Mouse (Mus musculus) myocyte (in vitro differentiated cells): ENCODE results near the gene Amn. TPM values are rescaled to one million over a fixed set of nuclear protein-coding genes. Genes with fewer than 3 reads are reported as not detected.

Source experiments
- H3K27me3 ChIP-seq: one replicate; pipeline ENCODE4 v1.6.1; 2011; ENCODE audit not compliant: control insufficient read depth, insufficient read depth, insufficient read length
- H3K36me3 ChIP-seq: one replicate; pipeline ENCODE4 v1.6.1; 2011; ENCODE audit not compliant: control insufficient read depth, insufficient read depth
- H3K4me2 ChIP-seq: one replicate; pipeline ENCODE4 v1.6.1; 2011; ENCODE audit warnings: low read depth, control low read depth
- H3K4me3 ChIP-seq: one replicate; pipeline ENCODE4 v1.5.1; 2011; ENCODE audit warnings: mild to moderate bottlenecking, control low read depth, moderate library complexity
- H3K79me2 ChIP-seq: one replicate; pipeline ENCODE4 v1.6.1; 2011; ENCODE audit not compliant: control insufficient read depth, insufficient read depth
- H3ac ChIP-seq: one replicate; pipeline ENCODE4 v1.6.1; 2011; ENCODE audit not compliant: control insufficient read depth, insufficient read length
- CEBPB ChIP-seq: IDR thresholded peaks from 2 replicates; pipeline ENCODE4 v1.6.1; 2011; ENCODE audit warnings: mild to moderate bottlenecking, moderate library complexity; ENCODE audit not compliant: poor library complexity, insufficient read depth, severe bottlenecking
- E2F4 ChIP-seq: IDR thresholded peaks from one replicate; pipeline ENCODE4 v1.6.1; 2011; ENCODE audit warnings: mild to moderate bottlenecking, control low read depth, moderate library complexity; ENCODE audit not compliant: insufficient read depth
- MAX ChIP-seq: IDR thresholded peaks from one replicate; pipeline ENCODE4 v1.6.1; 2011; ENCODE audit warnings: low read depth, mild to moderate bottlenecking, control low read depth
- MYOD1 ChIP-seq, 3 experiments: IDR thresholded peaks; one replicate each; pipeline ENCODE4 v1.6.1; 2011; ENCODE audit warnings: control low read depth in 2 of 3, low read depth in 2 of 3, mild to moderate bottlenecking in 2 of 3, moderate library complexity in 1 of 3; ENCODE audit not compliant: insufficient read length in 2 of 3, control insufficient read depth in 1 of 3
- MYOG ChIP-seq, 3 experiments: IDR thresholded peaks; one replicate each; pipeline ENCODE4 v1.6.1; 2011; ENCODE audit warnings: control low read depth in 2 of 3, low read depth in 2 of 3, mild to moderate bottlenecking in 2 of 3; ENCODE audit not compliant: insufficient read length in 2 of 3, control insufficient read depth in 1 of 3, insufficient read depth in 1 of 3
- POLR2A ChIP-seq: IDR thresholded peaks from one replicate; pipeline ENCODE4 v1.6.1; 2011; ENCODE audit warnings: low read depth, mild to moderate bottlenecking, control low read depth, moderate library complexity; ENCODE audit not compliant: insufficient read length
- POLR2AphosphoS2 ChIP-seq: IDR thresholded peaks from one replicate; pipeline ENCODE4 v1.6.1; 2011; ENCODE audit warnings: low read depth, control low read depth; ENCODE audit not compliant: insufficient read length
- REST ChIP-seq: IDR thresholded peaks from one replicate; pipeline ENCODE4 v1.6.1; 2011; ENCODE audit warnings: mild to moderate bottlenecking, control low read depth, moderate library complexity; ENCODE audit not compliant: insufficient read depth, insufficient read length
- SRF ChIP-seq: IDR thresholded peaks from one replicate; pipeline ENCODE4 v1.6.1; 2011; ENCODE audit warnings: low read depth; ENCODE audit not compliant: control insufficient read depth, insufficient read length
- TCF12 ChIP-seq: IDR thresholded peaks from one replicate; pipeline ENCODE4 v1.6.1; 2011; ENCODE audit warnings: mild to moderate bottlenecking, control low read depth; ENCODE audit not compliant: poor library complexity, insufficient read depth, severe bottlenecking
- TCF3 ChIP-seq: IDR thresholded peaks from one replicate; pipeline ENCODE4 v1.6.1; 2011; ENCODE audit warnings: low read depth, control low read depth; ENCODE audit not compliant: insufficient read length
- USF1 ChIP-seq: IDR thresholded peaks from one replicate; pipeline ENCODE4 v1.6.1; 2011; ENCODE audit warnings: low read depth, mild to moderate bottlenecking, control low read depth, moderate library complexity
- polyA plus RNA-seq: library from polyadenylated mRNA; unstranded; fragments of >200 nt; fragmentation: generic; extraction: Trizol; gene quantifications from one replicate; pipeline ENCODE4 v1.2.1, GENCODE M21; 2012; ENCODE audit warnings: missing spikeins

Amn gene
- polyA plus RNA-seq, 1 experiment = 0.13 TPM

GRCm38 (mm10) chr12:111238778-111239177, 32.1 kb upstream of the Amn start:
- H3K4me2 ChIP-seq = no peak overlapping the region
- H3K27me3 ChIP-seq = no peaks in the 10 kb centered on the region
- H3K79me2 ChIP-seq = no peaks in the 10 kb centered on the region
- TF ChIP-seq POLR2AphosphoS2 (no peak), TCF3 (no peak), POLR2A (no peak), CEBPB (no peak), MAX (no peak), MYOD1 (IDR thresholded peaks at IDR 0.05; ENCODE audit: control insufficient read depth in 1 of 3, insufficient read length in 2 of 3, low read depth in 2 of 3) (no peak), USF1 (no peak), SRF (no peak)
- peaks cover 12% of the 10 kb centered on the region for H3K36me3 ChIP-seq
- H3ac ChIP-seq = no peak overlapping the region
- H3K4me3 ChIP-seq = no peak overlapping the region

DNA sequence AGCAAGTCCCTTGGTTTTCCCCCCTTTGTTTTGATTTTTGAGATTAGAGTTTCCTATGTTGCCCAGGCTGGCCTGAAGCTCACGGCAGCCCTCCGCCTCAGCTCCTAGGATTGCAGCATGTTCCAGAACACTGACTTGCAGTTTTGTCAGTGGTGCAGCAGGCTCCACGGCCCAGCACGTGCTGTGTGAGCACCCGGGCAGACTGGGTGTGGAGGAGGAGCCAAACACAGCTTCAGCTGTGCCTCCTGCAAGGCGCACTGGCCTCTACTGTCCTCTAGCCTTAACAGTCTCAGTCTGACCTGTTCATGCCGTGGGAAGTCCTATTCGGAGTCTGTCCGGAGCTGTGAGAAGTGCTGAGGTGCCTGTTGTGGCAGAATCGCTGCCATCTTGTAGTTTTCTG, 31.0 kb upstream of the Amn start:
- no peak overlapping the region for H3K4me2 ChIP-seq
- H3K79me2 ChIP-seq = no peaks in the 10 kb centered on the region
- H3ac ChIP-seq = no peak overlapping the region
- no peaks in the 10 kb centered on the region for H3K27me3 ChIP-seq
- TF ChIP-seq MAX (no peak), CEBPB (no peak), TCF12 (no peak), POLR2A (no peak), POLR2AphosphoS2 (no peak), E2F4 (no peak), TCF3 (no peak), MYOG (IDR thresholded peaks at IDR 0.05; ENCODE audit: control insufficient read depth in 1 of 3, insufficient read depth in 1 of 3, insufficient read length in 2 of 3, low read depth in 2 of 3) (no peak), USF1 (no peak), REST (no peak), MYOD1 (IDR thresholded peaks at IDR 0.05; ENCODE audit: control insufficient read depth in 1 of 3, insufficient read length in 2 of 3, low read depth in 2 of 3) (no peak), SRF (no peak)
- peaks cover 12% of the 10 kb centered on the region for H3K36me3 ChIP-seq
- no peak overlapping the region for H3K4me3 ChIP-seq

GRCm38 (mm10) chr12:111241916-111242315, 29.0 kb upstream of the Amn start:
- Histone ChIP-seq H3ac (no peak overlapping the region), H3K4me3 (no peak overlapping the region), H3K4me2 (no peak overlapping the region), H3K79me2 (no peaks in the 10 kb centered on the region), H3K27me3 (no peaks in the 10 kb centered on the region), H3K36me3 (peaks cover 12% of the 10 kb centered on the region)
- no peak for TF ChIP-seq MYOG (IDR thresholded peaks at IDR 0.05; ENCODE audit: control insufficient read depth in 1 of 3, insufficient read depth in 1 of 3, insufficient read length in 2 of 3, low read depth in 2 of 3)
- no peak for TF ChIP-seq USF1
- TF ChIP-seq TCF12 = no peak
- no peak for TF ChIP-seq MAX
- TF ChIP-seq POLR2A = no peak
- TF ChIP-seq E2F4 = no peak
- no peak for TF ChIP-seq CEBPB
- no peak for TF ChIP-seq POLR2AphosphoS2
- no peak for TF ChIP-seq MYOD1 (IDR thresholded peaks at IDR 0.05; ENCODE audit: control insufficient read depth in 1 of 3, insufficient read length in 2 of 3, low read depth in 2 of 3)
- TF ChIP-seq TCF3 = no peak
- no peak for TF ChIP-seq SRF
- no peak for TF ChIP-seq REST

- TF ChIP-seq TCF3 (no peak), USF1 (no peak), E2F4 (no peak), POLR2A (no peak), CEBPB (no peak), MAX (no peak), MYOD1 (IDR thresholded peaks at IDR 0.05; ENCODE audit: control insufficient read depth in 1 of 3, insufficient read length in 2 of 3, low read depth in 2 of 3) (no peak), MYOG (IDR thresholded peaks at IDR 0.05; ENCODE audit: control insufficient read depth in 1 of 3, insufficient read depth in 1 of 3, insufficient read length in 2 of 3, low read depth in 2 of 3) (no peak), REST (no peak), SRF (no peak)
- H3K36me3 ChIP-seq = peaks cover 12% of the 10 kb centered on the region
- no peak overlapping the region for H3K4me3 ChIP-seq
- H3ac ChIP-seq = no peak overlapping the region
- H3K79me2 ChIP-seq = no peaks in the 10 kb centered on the region
- no peak overlapping the region for H3K4me2 ChIP-seq
- no peaks in the 10 kb centered on the region for H3K27me3 ChIP-seq
Measured at GRCm38 (mm10) chr12:111242346-111242745, 28.5 kb upstream of the Amn start.

GRCm38 (mm10) chr12:111243733-111244132, 27.2 kb upstream of the Amn start:
- Histone ChIP-seq H3K4me3 (no peak overlapping the region), H3K27me3 (no peaks in the 10 kb centered on the region), H3K4me2 (no peak overlapping the region), H3ac (no peak overlapping the region), H3K36me3 (peaks cover 11% of the 10 kb centered on the region), H3K79me2 (no peaks in the 10 kb centered on the region)
- peak in 2 of 3 experiments; percentile 60 to 66 for TF ChIP-seq MYOD1 (IDR thresholded peaks at IDR 0.05; ENCODE audit: control insufficient read depth in 1 of 3, insufficient read length in 2 of 3, low read depth in 2 of 3)
- no peak for TF ChIP-seq POLR2AphosphoS2
- TF ChIP-seq MYOG (IDR thresholded peaks at IDR 0.05; ENCODE audit: control insufficient read depth in 1 of 3, insufficient read depth in 1 of 3, insufficient read length in 2 of 3, low read depth in 2 of 3) = peak in 2 of 3 experiments; percentile 91 to 94
- no peak for TF ChIP-seq SRF
- TF ChIP-seq TCF3 = peak; percentile 29
- TF ChIP-seq CEBPB = no peak
- peak; percentile 57 for TF ChIP-seq REST
